Mouse (Mus musculus): ENCODE results near the gene Cdk14. TPM values are rescaled to one million over a fixed set of nuclear protein-coding genes. Genes with fewer than 3 reads are reported as not detected.

Cdk14 gene
- polyA plus RNA-seq (2012; rRNA removed): 14.5 and 15.7 TPM in 2 replicates
- 27.6 and 29.7 TPM in 2 replicates for polyA plus RNA-seq (2014; fragmentation: Nextera tagmentation; extraction: Ambion mirVana)

DNA sequence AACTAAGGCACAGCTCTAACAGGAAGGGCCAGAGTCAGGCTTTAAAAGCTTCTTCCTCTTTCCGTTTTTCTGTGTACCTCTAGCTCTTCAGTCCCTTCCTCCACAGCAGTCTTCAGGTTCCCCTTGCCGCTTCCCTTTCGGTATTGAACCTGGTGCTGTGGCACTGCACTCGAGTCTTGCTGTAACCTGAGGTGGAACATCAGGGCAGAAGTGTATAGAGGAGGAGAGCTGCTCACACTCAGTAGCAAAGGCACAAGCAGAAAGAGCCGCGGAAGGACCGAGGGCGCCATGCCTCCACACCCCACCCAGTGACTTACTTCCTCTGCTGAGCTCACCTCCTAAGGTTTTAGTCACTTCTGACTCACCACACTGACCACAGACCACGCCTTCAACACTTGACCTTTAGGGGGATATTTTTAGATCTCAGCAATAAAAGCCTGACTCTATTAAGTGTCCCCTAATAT is at the start of gene Cdk14:
Gene Cdk14 (minus strand): TSS at position 321 of the 464 bp plus-strand sequence.
- H3K9me3 ChIP-seq (ENCODE audit: control insufficient read depth, low read length): no peaks in the 10 kb centered on the region
- no peaks in the 10 kb centered on the region for H3K4me1 ChIP-seq (ENCODE audit: control insufficient read depth, insufficient read depth, low read length)
- H3K27ac ChIP-seq (replicated peaks; ENCODE audit: low read depth, low read length): no peak within 1 kb of the TSS
- DNase-seq (ENCODE audit: low spot score) (no peak), ATAC-seq (ENCODE audit: low FRiP score, low read depth) (no peak)
- no peak within 1 kb of the TSS for H3K9ac ChIP-seq (ENCODE audit: low read depth, low read length, severe bottlenecking)
- H3K36me3 ChIP-seq (ENCODE audit: control insufficient read depth, insufficient read depth, low read length): no peaks in the 10 kb centered on the region
- no peaks in the 10 kb centered on the region for H3K27me3 ChIP-seq (ENCODE audit: control insufficient read depth, insufficient read depth, low read length)
- 83% methylated on average over 9 of the region's 9 CpGs for whole genome bisulfite sequencing
- no peak within 1 kb of the TSS for H3K4me2 ChIP-seq (replicated peaks; ENCODE audit: low read depth, low read length, severe bottlenecking)
- H3K4me3 ChIP-seq (replicated peaks; ENCODE audit: low read length): no peak within 1 kb of the TSS
- no peak for TF ChIP-seq POLR2A (IDR thresholded peaks at IDR 0.05; ENCODE audit: borderline replicate concordance, extremely low read depth, insufficient read depth, insufficient read length)

DNA sequence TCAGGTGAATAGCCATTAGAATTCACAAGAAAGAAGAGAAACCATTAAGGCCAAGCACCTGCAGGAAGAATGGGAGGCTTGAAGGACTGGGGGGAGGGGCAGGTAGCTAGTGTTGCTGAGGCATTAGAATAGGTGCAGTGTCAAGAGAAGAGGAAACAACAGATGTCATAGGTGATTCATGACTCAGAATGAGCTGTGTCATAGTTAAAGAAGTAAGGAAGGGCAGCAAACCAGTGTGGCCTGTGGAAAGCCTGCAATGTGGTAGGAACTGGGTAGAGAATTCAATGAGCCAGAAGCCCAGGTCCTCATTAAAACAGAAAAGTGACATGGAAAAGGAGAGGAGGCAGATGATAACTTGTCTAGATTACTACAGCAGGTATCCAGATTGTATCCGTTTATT is 45.1 kb upstream of the Cdk14 start:
- H3K36me3 ChIP-seq (ENCODE audit: control insufficient read depth, insufficient read depth, low read length): no peaks in the 10 kb centered on the region
- H3K4me1 ChIP-seq (ENCODE audit: control insufficient read depth, insufficient read depth, low read length): no peaks in the 10 kb centered on the region
- no peak for TF ChIP-seq POLR2A (IDR thresholded peaks at IDR 0.05; ENCODE audit: borderline replicate concordance, extremely low read depth, insufficient read depth, insufficient read length)
- ATAC-seq (ENCODE audit: low FRiP score, low read depth) (no peak), DNase-seq (ENCODE audit: low spot score) (no peak)
- H3K9me3 ChIP-seq (ENCODE audit: control insufficient read depth, low read length): no peaks in the 10 kb centered on the region
- H3K27ac ChIP-seq (replicated peaks; ENCODE audit: low read depth, low read length): no peak overlapping the region
- no peak overlapping the region for H3K9ac ChIP-seq (ENCODE audit: low read depth, low read length, severe bottlenecking)
- WGBS: 65% methylated on average over 1 of the region's 1 CpGs
- no peaks in the 10 kb centered on the region for H3K27me3 ChIP-seq (ENCODE audit: control insufficient read depth, insufficient read depth, low read length)
- no peak overlapping the region for H3K4me3 ChIP-seq (replicated peaks; ENCODE audit: low read length)
- H3K4me2 ChIP-seq (replicated peaks; ENCODE audit: low read depth, low read length, severe bottlenecking): no peak overlapping the region

DNA sequence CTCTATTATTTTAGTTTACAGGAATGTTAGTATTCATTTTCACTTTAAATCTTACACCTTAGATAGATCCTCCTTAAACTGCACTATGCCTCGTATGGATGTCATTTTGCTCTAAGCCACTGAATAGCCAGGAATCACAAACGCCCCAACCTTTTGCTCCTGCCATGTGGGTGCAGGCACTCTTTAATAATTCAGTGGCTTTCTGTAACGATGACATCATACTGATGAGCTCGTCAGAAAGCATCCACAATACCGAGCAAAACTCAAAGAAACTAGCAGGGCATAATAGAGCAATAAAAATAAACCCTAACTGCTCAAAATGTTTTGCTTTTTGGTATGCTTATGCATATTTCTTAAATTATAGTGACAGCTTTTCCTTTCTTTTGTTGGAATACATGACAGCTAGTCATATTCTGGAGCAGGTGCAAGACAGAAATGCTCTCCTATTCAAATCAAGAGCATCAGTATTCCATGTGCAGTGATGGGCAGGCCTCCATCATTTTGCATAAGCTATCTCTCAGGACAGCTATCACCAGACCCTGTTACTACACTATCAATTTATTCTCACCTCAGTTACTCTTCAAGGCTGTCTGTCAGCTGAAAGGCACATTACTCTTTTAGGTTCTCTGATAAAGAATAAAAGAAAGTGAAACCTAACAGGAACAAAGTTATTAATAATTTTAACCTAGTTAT is 11.8 kb upstream of the Cdk14 start:
- H3K9me3 ChIP-seq (ENCODE audit: control insufficient read depth, low read length): no peaks in the 10 kb centered on the region
- H3K4me2 ChIP-seq (replicated peaks; ENCODE audit: low read depth, low read length, severe bottlenecking): no peak overlapping the region
- ATAC-seq (ENCODE audit: low FRiP score, low read depth) (no peak), DNase-seq (ENCODE audit: low spot score) (no peak)
- H3K36me3 ChIP-seq (ENCODE audit: control insufficient read depth, insufficient read depth, low read length): no peaks in the 10 kb centered on the region
- TF ChIP-seq POLR2A (IDR thresholded peaks at IDR 0.05; ENCODE audit: borderline replicate concordance, extremely low read depth, insufficient read depth, insufficient read length): no peak
- H3K4me1 ChIP-seq (ENCODE audit: control insufficient read depth, insufficient read depth, low read length): no peaks in the 10 kb centered on the region
- H3K27ac ChIP-seq (replicated peaks; ENCODE audit: low read depth, low read length): no peak overlapping the region
- H3K27me3 ChIP-seq (ENCODE audit: control insufficient read depth, insufficient read depth, low read length): no peaks in the 10 kb centered on the region
- H3K4me3 ChIP-seq (replicated peaks; ENCODE audit: low read length): no peak overlapping the region
- no peak overlapping the region for H3K9ac ChIP-seq (ENCODE audit: low read depth, low read length, severe bottlenecking)
- WGBS: 63% methylated on average over 5 of the region's 5 CpGs

DNA sequence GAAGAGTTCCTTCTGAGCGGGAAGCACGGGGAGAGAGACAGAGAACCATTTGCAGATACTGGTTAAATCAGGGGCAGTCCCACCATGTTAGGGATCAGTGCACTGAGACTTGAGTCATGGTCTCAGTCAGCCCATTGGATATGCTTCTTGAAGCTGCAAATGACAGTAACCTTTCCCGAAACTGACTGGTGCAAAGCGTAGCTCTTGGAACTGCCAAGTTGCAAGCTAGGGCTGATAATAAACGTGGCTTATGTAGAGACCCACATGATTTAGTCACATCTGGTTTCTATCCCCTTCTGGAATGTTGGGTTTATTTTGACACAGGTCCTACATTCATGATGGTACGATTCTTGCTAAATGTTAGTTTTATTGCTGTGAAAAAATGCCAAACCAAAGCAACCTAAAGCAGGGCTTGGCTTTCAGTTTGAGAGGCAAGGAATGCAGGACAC is 3.6 kb upstream of the Cdk14 start:
- WGBS: 59% methylated on average over 6 of the region's 6 CpGs
- Histone ChIP-seq H3K9ac (ENCODE audit: low read depth, low read length, severe bottlenecking) (no peak overlapping the region), H3K4me1 (ENCODE audit: control insufficient read depth, insufficient read depth, low read length) (no peaks in the 10 kb centered on the region), H3K4me2 (replicated peaks; ENCODE audit: low read depth, low read length, severe bottlenecking) (no peak overlapping the region), H3K4me3 (replicated peaks; ENCODE audit: low read length) (no peak overlapping the region), H3K27me3 (ENCODE audit: control insufficient read depth, insufficient read depth, low read length) (no peaks in the 10 kb centered on the region), H3K36me3 (ENCODE audit: control insufficient read depth, insufficient read depth, low read length) (no peaks in the 10 kb centered on the region), H3K27ac (replicated peaks; ENCODE audit: low read depth, low read length) (no peak overlapping the region), H3K9me3 (ENCODE audit: control insufficient read depth, low read length) (no peaks in the 10 kb centered on the region)
- peak; percentile 25 for DNase-seq (ENCODE audit: low spot score)
- 0 out of 2 replicates have a peak, but pooled peaks have one; percentile 30 for ATAC-seq (ENCODE audit: low FRiP score, low read depth)
- TF ChIP-seq POLR2A (IDR thresholded peaks at IDR 0.05; ENCODE audit: borderline replicate concordance, extremely low read depth, insufficient read depth, insufficient read length): no peak

DNA sequence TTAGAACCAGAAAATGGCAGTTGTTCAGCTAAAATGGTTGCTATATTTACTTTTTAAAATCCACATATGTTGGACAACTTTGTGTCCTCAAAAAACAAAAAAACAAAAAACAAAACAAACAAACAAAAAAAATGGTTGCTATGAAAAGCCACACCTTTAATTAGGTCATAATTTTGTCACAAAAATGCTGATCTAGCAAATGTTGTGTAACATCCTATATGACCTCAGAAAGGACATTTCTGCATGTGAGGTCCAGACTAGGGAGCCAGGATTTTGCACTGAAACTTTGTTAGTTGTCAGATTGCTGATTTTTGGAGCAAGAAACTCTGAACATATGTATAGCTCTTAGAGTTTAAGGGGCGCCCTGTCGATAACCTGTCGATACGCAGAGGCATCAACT is 3.0 kb upstream of the Cdk14 start:
- Histone ChIP-seq H3K9me3 (ENCODE audit: control insufficient read depth, low read length) (no peaks in the 10 kb centered on the region), H3K36me3 (ENCODE audit: control insufficient read depth, insufficient read depth, low read length) (no peaks in the 10 kb centered on the region), H3K4me3 (replicated peaks; ENCODE audit: low read length) (no peak overlapping the region), H3K27me3 (ENCODE audit: control insufficient read depth, insufficient read depth, low read length) (no peaks in the 10 kb centered on the region), H3K27ac (replicated peaks; ENCODE audit: low read depth, low read length) (no peak overlapping the region), H3K9ac (ENCODE audit: low read depth, low read length, severe bottlenecking) (no peak overlapping the region), H3K4me2 (replicated peaks; ENCODE audit: low read depth, low read length, severe bottlenecking) (no peak overlapping the region), H3K4me1 (ENCODE audit: control insufficient read depth, insufficient read depth, low read length) (no peaks in the 10 kb centered on the region)
- ATAC-seq (ENCODE audit: low FRiP score, low read depth) (no peak), DNase-seq (ENCODE audit: low spot score) (no peak)
- 97% methylated on average over 4 of the region's 4 CpGs for WGBS
- TF ChIP-seq POLR2A (IDR thresholded peaks at IDR 0.05; ENCODE audit: borderline replicate concordance, extremely low read depth, insufficient read depth, insufficient read length): no peak

Measured in limb, embryonic 14.5 days (tissue).